Mouse (Mus musculus) bone marrow macrophage, adult 2 months (primary cell): ENCODE results near the gene Sgk1. TPM values are rescaled to one million over a fixed set of nuclear protein-coding genes. Genes with fewer than 3 reads are reported as not detected.
A peak's percentile ranks its signal among the peaks of the same experiment; 100 is the strongest.

ENCODE experiments used
- H3K27ac ChIP-seq: 2 replicates; pipeline ENCODE4 v1.5.1; 2012; ENCODE audit warnings: low read depth, low read length; ENCODE audit not compliant: insufficient read depth
- H3K4me1 ChIP-seq: 2 replicates; pipeline ENCODE4 v1.6.1; 2012; ENCODE audit warnings: low read length; ENCODE audit not compliant: control insufficient read depth, insufficient read depth
- H3K4me3 ChIP-seq: 2 replicates; pipeline ENCODE4 v1.5.1; 2012; ENCODE audit warnings: mild to moderate bottlenecking, low read length, moderate library complexity; ENCODE audit not compliant: insufficient read depth
- CTCF ChIP-seq: IDR thresholded peaks from 2 replicates; pipeline ENCODE4 v1.5.1; 2012; ENCODE audit warnings: low read depth, mild to moderate bottlenecking, low read length, moderate library complexity
- POLR2A ChIP-seq: IDR thresholded peaks from 2 replicates; pipeline ENCODE4 v1.6.1; 2012; ENCODE audit warnings: mild to moderate bottlenecking, low read depth, low read length, borderline replicate concordance
- polyA plus RNA-seq: library from polyadenylated mRNA; stranded (reverse); fragments of >200 nt; gene quantifications from 2 replicates; pipeline ENCODE4 v1.2.4, GENCODE M21; 2012; ENCODE audit not compliant: missing spikeins, insufficient read depth, insufficient read length

The Sgk1 gene
- polyA plus RNA-seq, 1 experiment = 80.9 TPM

GRCm38 (mm10) chr10:21858437-21858974 is 23.5 kb upstream of the Sgk1 start:
- no peak overlapping the region for H3K27ac ChIP-seq
- TF ChIP-seq CTCF = no peak
- TF ChIP-seq POLR2A = no peak
- H3K4me3 ChIP-seq = no peak overlapping the region
- no peaks in the 10 kb centered on the region for H3K4me1 ChIP-seq

GRCm38 (mm10) chr10:21866504-21866903 is 15.5 kb upstream of the Sgk1 start:
- no peak overlapping the region for H3K27ac ChIP-seq
- no peak overlapping the region for H3K4me3 ChIP-seq
- H3K4me1 ChIP-seq = no peaks in the 10 kb centered on the region
- TF ChIP-seq POLR2A (no peak), CTCF (no peak)

GRCm38 (mm10) chr10:21868221-21868620 is 13.8 kb upstream of the Sgk1 start:
- Histone ChIP-seq H3K4me1 (no peaks in the 10 kb centered on the region), H3K4me3 (no peak overlapping the region), H3K27ac (no peak overlapping the region)
- TF ChIP-seq CTCF = no peak
- no peak for TF ChIP-seq POLR2A

DNA sequence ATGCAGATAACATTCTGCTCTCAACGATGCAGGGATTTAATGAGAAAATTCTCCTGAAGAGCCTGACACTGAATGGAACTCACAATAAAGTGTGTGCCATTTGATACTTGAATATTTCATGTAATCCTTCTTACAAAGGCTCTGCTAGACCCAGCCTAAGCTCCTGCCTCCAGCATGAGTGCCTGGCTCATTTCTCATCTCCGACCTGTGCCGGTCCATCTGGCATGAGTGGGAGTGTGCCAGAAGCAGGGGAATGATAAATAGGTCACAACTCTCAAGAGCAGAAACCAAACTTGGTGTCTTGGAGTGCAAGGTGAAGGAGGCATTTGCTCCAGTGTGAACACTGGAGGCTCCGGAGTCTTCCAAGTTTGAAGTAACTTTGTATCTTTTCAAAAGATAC is 13.4 kb upstream of the Sgk1 start:
- TF ChIP-seq CTCF (no peak), POLR2A (no peak)
- Histone ChIP-seq H3K4me3 (no peak overlapping the region), H3K27ac (no peak overlapping the region), H3K4me1 (no peaks in the 10 kb centered on the region)

GRCm38 (mm10) chr10:21881837-21882183 is 174 bp upstream of the Sgk1 start:
- peaks cover 4% of the 10 kb centered on the region for H3K4me1 ChIP-seq
- TF ChIP-seq CTCF (no peak), POLR2A (no peak)
- H3K27ac ChIP-seq = no peak overlapping the region
- H3K4me3 ChIP-seq = peak overlapping the region; percentile 26

DNA sequence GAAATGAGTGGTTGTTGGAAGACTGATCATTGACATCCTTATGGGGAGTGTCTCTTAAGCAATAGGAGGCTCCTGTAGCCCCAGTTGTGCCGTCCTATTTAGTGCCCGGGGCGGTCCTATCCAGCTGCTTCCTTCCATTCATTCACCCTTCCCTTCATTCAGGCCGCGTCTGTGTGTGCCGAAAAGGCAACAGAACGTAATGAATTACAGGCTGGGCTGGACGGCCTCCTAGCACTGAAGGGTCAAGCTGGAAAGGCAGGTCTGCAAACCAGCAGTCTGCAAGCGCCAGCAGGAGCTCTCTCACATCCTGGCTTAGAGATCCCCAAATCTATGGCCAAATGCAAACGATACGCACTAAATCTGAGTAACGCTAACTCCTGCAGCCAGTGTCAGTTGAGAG is 1.6 kb downstream of the Sgk1 start:
- Histone ChIP-seq H3K4me3 (no peak overlapping the region), H3K4me1 (peaks cover 8% of the 10 kb centered on the region), H3K27ac (no peak overlapping the region)
- TF ChIP-seq CTCF (no peak), POLR2A (no peak)

GRCm38 (mm10) chr10:21884534-21884933 is 2.5 kb downstream of the Sgk1 start:
- H3K4me3 ChIP-seq = no peak overlapping the region
- no peak overlapping the region for H3K27ac ChIP-seq
- TF ChIP-seq CTCF = no peak
- TF ChIP-seq POLR2A = no peak
- peaks cover 13% of the 10 kb centered on the region for H3K4me1 ChIP-seq

- Histone ChIP-seq H3K27ac (peak overlapping the region; percentile 45), H3K4me3 (no peak overlapping the region), H3K4me1 (peaks cover 21% of the 10 kb centered on the region)
- no peak for TF ChIP-seq CTCF
- no peak for TF ChIP-seq POLR2A
These were observed 7.3 kb downstream of the Sgk1 start for GRCm38 (mm10) chr10:21889141-21889765.

GRCm38 (mm10) chr10:21890293-21890692 is 8.3 kb downstream of the Sgk1 start:
- Histone ChIP-seq H3K4me3 (no peak overlapping the region), H3K27ac (peak overlapping the region; percentile 65), H3K4me1 (peaks cover 21% of the 10 kb centered on the region)
- no peak for TF ChIP-seq CTCF
- no peak for TF ChIP-seq POLR2A

GRCm38 (mm10) chr10:21891442-21891841 is 9.5 kb downstream of the Sgk1 start:
- no peak overlapping the region for H3K4me3 ChIP-seq
- H3K4me1 ChIP-seq = peaks cover 21% of the 10 kb centered on the region
- TF ChIP-seq CTCF (no peak), POLR2A (no peak)
- no peak overlapping the region for H3K27ac ChIP-seq
